ENCODE assay signal across 9 mouse cellular contexts in the genomic region with DNA sequence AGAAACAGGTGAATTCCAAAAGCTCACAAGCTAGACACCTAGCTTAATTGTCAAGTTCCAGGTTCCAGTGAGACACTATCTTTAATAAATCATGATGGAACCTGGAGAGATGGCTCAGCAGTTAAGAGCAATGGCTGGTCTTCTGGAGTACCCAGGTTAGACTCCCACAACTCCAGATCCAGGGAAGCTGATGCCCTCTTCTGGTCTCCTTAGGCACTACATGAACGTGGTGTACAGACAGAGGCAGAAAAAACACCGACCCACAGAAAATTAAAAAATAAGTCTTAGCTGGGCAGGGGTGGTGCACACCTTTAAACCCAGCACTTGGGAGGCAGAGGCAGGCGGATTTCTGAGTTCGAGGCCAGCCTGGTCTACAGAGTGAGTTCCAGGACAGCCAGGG.
DNase-seq lines count a peak whose midpoint lies in the region; ATAC-seq lines count a peak whose summit lies in the region.
"Had no signal": no experiment of that assay in that cellular context is flagged by ENCODE, and none has a peak within 500 bp of the region (broad histone marks: within the 10 kb centered on the region; RNA-seq: fewer than 3 reads in every experiment).

No protein-coding gene starts in this region.

- peak; percentile 63 for DNase-seq in forebrain, embryonic 11.5 days (ENCODE audit: low spot score)
- peak; percentile 67 to 72 for DNase-seq in cerebellum, adult 18-20 months
- peak; percentile 71 for DNase-seq in heart, postnatal 4 days
- DNase-seq in thymus, postnatal 10 days (ENCODE audit: low spot score in 2 of 2): peak; percentile 34 to 57

- no peaks in the 10 kb centered on the region for H3K27me3 ChIP-seq in forebrain, embryonic 11.5 days (ENCODE audit: control insufficient read depth, insufficient read depth, low read length)
- no peaks in the 10 kb centered on the region for H3K27me3 ChIP-seq in forebrain, embryonic 12.5 days
- H3K27me3 ChIP-seq in neural tube, embryonic 13.5 days: no peaks in the 10 kb centered on the region
- H3K27me3 ChIP-seq in neural tube, embryonic 15.5 days (replicated peaks): no peaks in the 10 kb centered on the region
- no peaks in the 10 kb centered on the region for H3K27me3 ChIP-seq in liver, embryonic 15.5 days
- H3K27me3 ChIP-seq: hindbrain, embryonic 15.5 days had no signal

- no peak overlapping the region for H3K9ac ChIP-seq in forebrain, embryonic 11.5 days (ENCODE audit: low read length)
- H3K9ac ChIP-seq in forebrain, embryonic 12.5 days: no peak overlapping the region
- H3K9ac ChIP-seq in neural tube, embryonic 13.5 days: no peak overlapping the region
- H3K9ac ChIP-seq in neural tube, embryonic 15.5 days (replicated peaks): no peak overlapping the region
- no peak overlapping the region for H3K9ac ChIP-seq in liver, embryonic 15.5 days

- H3K4me1 ChIP-seq in forebrain, embryonic 11.5 days (replicated peaks; ENCODE audit: control insufficient read depth, insufficient read depth, low read length): peaks cover 10% of the 10 kb centered on the region; the same call in 1 of the 2 replicates
- H3K4me1 ChIP-seq in forebrain, embryonic 12.5 days: peaks cover 23% of the 10 kb centered on the region
- peaks cover 22% of the 10 kb centered on the region for H3K4me1 ChIP-seq in neural tube, embryonic 13.5 days (replicated peaks)
- H3K4me1 ChIP-seq in neural tube, embryonic 15.5 days: peaks cover 16% of the 10 kb centered on the region
- peaks cover 45% of the 10 kb centered on the region for H3K4me1 ChIP-seq in liver, embryonic 15.5 days (replicated peaks)

- no peaks in the 10 kb centered on the region for H3K9me3 ChIP-seq in forebrain, embryonic 11.5 days (ENCODE audit: control insufficient read depth, low read length)
- no peaks in the 10 kb centered on the region for H3K9me3 ChIP-seq in forebrain, embryonic 12.5 days
- no peaks in the 10 kb centered on the region for H3K9me3 ChIP-seq in neural tube, embryonic 13.5 days
- H3K9me3 ChIP-seq in neural tube, embryonic 15.5 days (replicated peaks): no peaks in the 10 kb centered on the region
- H3K9me3 ChIP-seq in liver, embryonic 15.5 days (replicated peaks): no peaks in the 10 kb centered on the region
- H3K9me3 ChIP-seq: hindbrain, embryonic 15.5 days had no signal

- H3K4me3 ChIP-seq in forebrain, embryonic 11.5 days (ENCODE audit: low read depth, low read length): no peak overlapping the region
- H3K4me3 ChIP-seq in forebrain, embryonic 12.5 days (replicated peaks): no peak overlapping the region
- no peak overlapping the region for H3K4me3 ChIP-seq in neural tube, embryonic 13.5 days
- no peak overlapping the region for H3K4me3 ChIP-seq in neural tube, embryonic 15.5 days (replicated peaks)
- H3K4me3 ChIP-seq in liver, embryonic 15.5 days (replicated peaks): peak overlapping the region; percentile 54; the same call in 1 of the 2 replicates

- H3K27ac ChIP-seq in forebrain, embryonic 11.5 days (ENCODE audit: low read depth, low read length): no peak overlapping the region
- no peak overlapping the region for H3K27ac ChIP-seq in forebrain, embryonic 12.5 days
- no peak overlapping the region for H3K27ac ChIP-seq in neural tube, embryonic 13.5 days (replicated peaks)
- H3K27ac ChIP-seq in neural tube, embryonic 15.5 days (replicated peaks): no peak overlapping the region
- H3K27ac ChIP-seq in liver, embryonic 15.5 days (replicated peaks): 0 out of 2 replicates have a peak overlapping the region, but pooled peaks have one; percentile 38

- 41% methylated on average over 4 of the region's 4 CpGs for WGBS in forebrain, embryonic 11.5 days
- 39% methylated on average over 4 of the region's 4 CpGs for WGBS in forebrain, embryonic 12.5 days
- WGBS in neural tube, embryonic 13.5 days: 50% methylated on average over 4 of the region's 4 CpGs
- 50% methylated on average over 4 of the region's 4 CpGs for WGBS in neural tube, embryonic 15.5 days
- 14% methylated on average over 4 of the region's 4 CpGs for WGBS in liver, embryonic 15.5 days (ENCODE audit: insufficient replicate concordance)

- no peaks in the 10 kb centered on the region for H3K36me3 ChIP-seq in forebrain, embryonic 11.5 days (ENCODE audit: control insufficient read depth, insufficient read depth, low read length)
- no peaks in the 10 kb centered on the region for H3K36me3 ChIP-seq in forebrain, embryonic 12.5 days (replicated peaks)
- no peaks in the 10 kb centered on the region for H3K36me3 ChIP-seq in neural tube, embryonic 13.5 days
- H3K36me3 ChIP-seq in neural tube, embryonic 15.5 days: no peaks in the 10 kb centered on the region
- H3K36me3 ChIP-seq in liver, embryonic 15.5 days (replicated peaks): no peaks in the 10 kb centered on the region
- H3K36me3 ChIP-seq: hindbrain, embryonic 15.5 days had no signal

- 0 out of 2 replicates have a peak, but pooled peaks have one; percentile 50 for ATAC-seq in forebrain, embryonic 11.5 days (replicated peaks; ENCODE audit: low FRiP score)
- ATAC-seq in forebrain, embryonic 12.5 days (ENCODE audit: low FRiP score): no peak
- 0 out of 2 replicates have a peak, but pooled peaks have one; percentile 12 for ATAC-seq in neural tube, embryonic 13.5 days (ENCODE audit: low read depth)
- no peak for ATAC-seq in neural tube, embryonic 15.5 days (ENCODE audit: low FRiP score)
- ATAC-seq in liver, embryonic 15.5 days (ENCODE audit: insufficient read depth): no peak

- no peak overlapping the region for H3K4me2 ChIP-seq in forebrain, embryonic 11.5 days (ENCODE audit: low read depth, low read length, severe bottlenecking)
- H3K4me2 ChIP-seq in forebrain, embryonic 12.5 days: no peak overlapping the region
- H3K4me2 ChIP-seq in neural tube, embryonic 13.5 days: no peak overlapping the region
- no peak overlapping the region for H3K4me2 ChIP-seq in neural tube, embryonic 15.5 days
- H3K4me2 ChIP-seq in liver, embryonic 15.5 days: peak overlapping the region; percentile 77

Comparison
In these comparisons a context has a peak if more than half of its experiments do, and no peak if none do; other contexts are left out.
1. ATAC-seq: peak in forebrain, embryonic 11.5 days (single experiment) and neural tube, embryonic 13.5 days (single experiment); none in forebrain, embryonic 12.5 days (single experiment), neural tube, embryonic 15.5 days (single experiment) and liver, embryonic 15.5 days (single experiment).
2. Peak in every context shown above with its lines, with median percentiles within 50 percentile points of each other: DNase-seq.